Mouse (Mus musculus) embryonic facial prominence, embryonic 12.5 days (tissue): ENCODE results near the gene Macrod2. TPM values are rescaled to one million over a fixed set of nuclear protein-coding genes. Genes with fewer than 3 reads are reported as not detected.
A peak's percentile ranks its signal among the peaks of the same experiment; 100 is the strongest.

Experiments used
- ATAC-seq: fragments of 200-750 bp; cut with Nextera tagmentation; 2 replicates; pipeline ENCODE4 v1.8.0; 2017; ENCODE audit not compliant: insufficient number of reproducible peaks, insufficient read depth, low FRiP score, low TSS enrichment
- H3K27ac ChIP-seq: fragments of 300-500 bp; sonication (generic); 2 replicates; pipeline ENCODE4 v1.5.1; 2016; ENCODE audit warnings: mild to moderate bottlenecking
- H3K27me3 ChIP-seq: fragments of 300-500 bp; sonication (generic); 2 replicates; pipeline ENCODE4 v1.6.1; 2016; ENCODE audit warnings: mild to moderate bottlenecking, moderate library complexity
- H3K36me3 ChIP-seq: fragments of 300-500 bp; sonication (generic); 2 replicates; pipeline ENCODE4 v1.6.1; 2016; ENCODE audit warnings: mild to moderate bottlenecking
- H3K4me1 ChIP-seq: fragments of 300-500 bp; sonication (generic); 2 replicates; pipeline ENCODE4 v1.6.1; 2016
- H3K4me2 ChIP-seq: fragments of 300-500 bp; sonication (generic); replicated peaks from 2 replicates; pipeline ENCODE4 v1.6.1; 2016; ENCODE audit warnings: mild to moderate bottlenecking, moderate library complexity
- H3K4me3 ChIP-seq: fragments of 300-500 bp; sonication (generic); 2 replicates; pipeline ENCODE4 v1.5.1; 2016; ENCODE audit warnings: mild to moderate bottlenecking
- H3K9ac ChIP-seq: fragments of 300-500 bp; sonication (generic); 2 replicates; pipeline ENCODE4 v1.6.1; 2016; ENCODE audit warnings: mild to moderate bottlenecking, moderate library complexity
- H3K9me3 ChIP-seq: fragments of 300-500 bp; sonication (generic); 2 replicates; pipeline ENCODE4 v1.6.1; 2016; ENCODE audit warnings: mild to moderate bottlenecking, moderate library complexity
- WGBS: fragments of 180-500 bp; shearing (Covaris S2); methylation state at CpG from one replicate; pipeline ENCODE4 v1.1.7; 2016; 5-methylcytosine and 5-hydroxymethylcytosine counted together
- polyA plus RNA-seq: library from polyadenylated mRNA; unstranded; fragments of >200 nt; fragmentation: Nextera tagmentation; extraction: Ambion mirVana; gene quantifications from 2 replicates; pipeline ENCODE4 v1.2.1, GENCODE M21; 2016

The Macrod2 gene
- polyA plus RNA-seq, 1 experiment from 2014 or later = 39.6 TPM

GRCm38 (mm10) chr2:142399490-142399889 lies 2004.4 kb downstream of the Macrod2 start:
- H3K9me3 ChIP-seq = no peaks in the 10 kb centered on the region
- H3K36me3 ChIP-seq = no peaks in the 10 kb centered on the region
- no peak overlapping the region for H3K4me2 ChIP-seq
- H3K4me3 ChIP-seq = no peak overlapping the region
- no peak overlapping the region for H3K27ac ChIP-seq
- 68% methylated on average over 1 of the region's 1 CpGs for WGBS
- no peaks in the 10 kb centered on the region for H3K27me3 ChIP-seq
- H3K9ac ChIP-seq = no peak overlapping the region
- no peak for ATAC-seq
- no peaks in the 10 kb centered on the region for H3K4me1 ChIP-seq

- no peak overlapping the region for H3K27ac ChIP-seq
- H3K9me3 ChIP-seq = no peaks in the 10 kb centered on the region
- H3K4me3 ChIP-seq = no peak overlapping the region
- H3K27me3 ChIP-seq = no peaks in the 10 kb centered on the region
- 87% methylated on average over 4 of the region's 4 CpGs for WGBS
- H3K9ac ChIP-seq = no peak overlapping the region
- no peaks in the 10 kb centered on the region for H3K36me3 ChIP-seq
- no peak overlapping the region for H3K4me2 ChIP-seq
- no peak for ATAC-seq
- no peaks in the 10 kb centered on the region for H3K4me1 ChIP-seq
Observed at GRCm38 (mm10) chr2:142400781-142401180, 2005.7 kb downstream of the Macrod2 start.

- H3K9ac ChIP-seq = no peak overlapping the region
- no peak for ATAC-seq
- no peaks in the 10 kb centered on the region for H3K9me3 ChIP-seq
- WGBS = 88% methylated on average over 3 of the region's 3 CpGs
- no peak overlapping the region for H3K4me2 ChIP-seq
- no peaks in the 10 kb centered on the region for H3K27me3 ChIP-seq
- no peaks in the 10 kb centered on the region for H3K4me1 ChIP-seq
- no peak overlapping the region for H3K4me3 ChIP-seq
- no peaks in the 10 kb centered on the region for H3K36me3 ChIP-seq
- H3K27ac ChIP-seq = no peak overlapping the region
Observed at GRCm38 (mm10) chr2:142401359-142401758, 2006.2 kb downstream of the Macrod2 start.

GRCm38 (mm10) chr2:142403394-142403793 lies 2008.3 kb downstream of the Macrod2 start:
- Histone ChIP-seq H3K4me3 (no peak overlapping the region), H3K36me3 (no peaks in the 10 kb centered on the region), H3K27me3 (no peaks in the 10 kb centered on the region), H3K9me3 (no peaks in the 10 kb centered on the region), H3K27ac (no peak overlapping the region), H3K9ac (no peak overlapping the region), H3K4me2 (no peak overlapping the region), H3K4me1 (no peaks in the 10 kb centered on the region)
- no peak for ATAC-seq

- Histone ChIP-seq H3K27ac (no peak overlapping the region), H3K4me2 (no peak overlapping the region), H3K4me3 (no peak overlapping the region), H3K9ac (no peak overlapping the region), H3K36me3 (no peaks in the 10 kb centered on the region), H3K27me3 (no peaks in the 10 kb centered on the region), H3K9me3 (no peaks in the 10 kb centered on the region), H3K4me1 (no peaks in the 10 kb centered on the region)
- ATAC-seq = 0 out of 2 replicates have a peak, but pooled peaks have one; percentile 18
- WGBS = 14% methylated on average over 6 of the region's 6 CpGs
Observed at GRCm38 (mm10) chr2:142404321-142404720, 2009.2 kb downstream of the Macrod2 start.

- no peak overlapping the region for H3K4me3 ChIP-seq
- no peak for ATAC-seq
- H3K27me3 ChIP-seq = no peaks in the 10 kb centered on the region
- no peaks in the 10 kb centered on the region for H3K9me3 ChIP-seq
- no peak overlapping the region for H3K27ac ChIP-seq
- H3K4me1 ChIP-seq = no peaks in the 10 kb centered on the region
- H3K36me3 ChIP-seq = no peaks in the 10 kb centered on the region
- H3K4me2 ChIP-seq = no peak overlapping the region
- no peak overlapping the region for H3K9ac ChIP-seq
Observed at GRCm38 (mm10) chr2:142407341-142407740, 2012.2 kb downstream of the Macrod2 start.

GRCm38 (mm10) chr2:142410124-142410523 lies 2015.0 kb downstream of the Macrod2 start:
- Histone ChIP-seq H3K9ac (no peak overlapping the region), H3K4me2 (no peak overlapping the region)
- ATAC-seq = no peak

GRCm38 (mm10) chr2:142433126-142433525 lies 2038.0 kb downstream of the Macrod2 start:
- H3K4me2 ChIP-seq = no peak overlapping the region
- no peak overlapping the region for H3K4me3 ChIP-seq
- no peaks in the 10 kb centered on the region for H3K27me3 ChIP-seq
- no peaks in the 10 kb centered on the region for H3K9me3 ChIP-seq
- no peak overlapping the region for H3K9ac ChIP-seq
- no peak overlapping the region for H3K27ac ChIP-seq
- no peak for ATAC-seq
- H3K4me1 ChIP-seq = peaks cover 2% of the 10 kb centered on the region; the same call in 1 of the 2 replicates
- 50% methylated on average over 7 of the region's 7 CpGs for WGBS
- H3K36me3 ChIP-seq = no peaks in the 10 kb centered on the region

More at GRCm38 (mm10) chr2:142410124-142410523, 2015.0 kb downstream of the Macrod2 start:
- no peaks in the 10 kb centered on the region for H3K4me1 ChIP-seq
- H3K4me3 ChIP-seq = no peak overlapping the region
- no peaks in the 10 kb centered on the region for H3K27me3 ChIP-seq
- H3K27ac ChIP-seq = no peak overlapping the region
- H3K36me3 ChIP-seq = no peaks in the 10 kb centered on the region
- H3K9me3 ChIP-seq = no peaks in the 10 kb centered on the region

GRCm38 (mm10) chr2:142434731-142435130 lies 2039.6 kb downstream of the Macrod2 start:
- WGBS = 95% methylated on average over 4 of the region's 4 CpGs
- Histone ChIP-seq H3K9me3 (no peaks in the 10 kb centered on the region), H3K36me3 (no peaks in the 10 kb centered on the region), H3K27ac (no peak overlapping the region), H3K27me3 (no peaks in the 10 kb centered on the region), H3K9ac (no peak overlapping the region), H3K4me3 (no peak overlapping the region), H3K4me1 (peaks cover 2% of the 10 kb centered on the region; the same call in 1 of the 2 replicates), H3K4me2 (no peak overlapping the region)
- ATAC-seq = no peak

GRCm38 (mm10) chr2:142437606-142438461 lies 2042.7 kb downstream of the Macrod2 start:
- no peak for ATAC-seq
- no peaks in the 10 kb centered on the region for H3K36me3 ChIP-seq
- H3K4me3 ChIP-seq = no peak overlapping the region
- WGBS = 54% methylated on average over 6 of the region's 6 CpGs
- H3K4me1 ChIP-seq = no peaks in the 10 kb centered on the region
- no peak overlapping the region for H3K9ac ChIP-seq
- H3K27me3 ChIP-seq = no peaks in the 10 kb centered on the region
- no peaks in the 10 kb centered on the region for H3K9me3 ChIP-seq
- H3K27ac ChIP-seq = no peak overlapping the region
- no peak overlapping the region for H3K4me2 ChIP-seq
